Mouse (Mus musculus) limb, embryonic 11.5 days (tissue): ENCODE measurements around the gene Smim14. TPM values are rescaled to one million over a fixed set of nuclear protein-coding genes. Genes with fewer than 3 reads are reported as not detected.

Experiments
- ATAC-seq: fragments of 200-750 bp; cut with Nextera tagmentation; 2 replicates; pipeline ENCODE4 v1.8.0; 2017; ENCODE audit warnings: low read depth; ENCODE audit not compliant: insufficient number of reproducible peaks, low FRiP score, low TSS enrichment
- DNase-seq: peaks from one replicate; pipeline ENCODE4 v3.0.0-alpha.2; 2015; ENCODE audit warnings: low spot score
- H3K27ac ChIP-seq: fragments of 300-500 bp; sonication (generic); replicated peaks from 2 replicates; pipeline ENCODE4 v1.5.1; 2014; ENCODE audit warnings: low read depth, mild to moderate bottlenecking, low read length
- H3K27me3 ChIP-seq: fragments of 300-500 bp; sonication (generic); 2 replicates; pipeline ENCODE4 v1.6.1; 2014; ENCODE audit warnings: mild to moderate bottlenecking, low read length, mixed read lengths; ENCODE audit not compliant: control insufficient read depth, insufficient read depth
- H3K36me3 ChIP-seq: fragments of 300-500 bp; sonication (generic); 2 replicates; pipeline ENCODE4 v1.6.1; 2014; ENCODE audit warnings: mild to moderate bottlenecking, low read length, moderate library complexity, mixed read lengths; ENCODE audit not compliant: control insufficient read depth, insufficient read depth
- H3K4me1 ChIP-seq: fragments of 300-500 bp; sonication (generic); 2 replicates; pipeline ENCODE4 v1.6.1; 2014; ENCODE audit warnings: low read length, mixed read lengths; ENCODE audit not compliant: control insufficient read depth, insufficient read depth
- H3K4me2 ChIP-seq: fragments of 300-500 bp; sonication (generic); 2 replicates; pipeline ENCODE4 v1.6.1; 2014; ENCODE audit warnings: low read depth, mild to moderate bottlenecking, moderate library complexity; ENCODE audit not compliant: severe bottlenecking
- H3K4me3 ChIP-seq: fragments of 300-500 bp; sonication (generic); 2 replicates; pipeline ENCODE4 v1.5.1; 2014; ENCODE audit warnings: low read depth, low read length
- H3K9ac ChIP-seq: fragments of 300-500 bp; sonication (generic); 2 replicates; pipeline ENCODE4 v1.6.1; 2014; ENCODE audit warnings: mild to moderate bottlenecking, low read length
- H3K9me3 ChIP-seq: fragments of 300-500 bp; sonication (generic); 2 replicates; pipeline ENCODE4 v1.6.1; 2016; ENCODE audit warnings: low read length; ENCODE audit not compliant: control insufficient read depth
- WGBS: fragments of 180-500 bp; shearing (Covaris S2); extraction: QIAGEN DNeasy Blood & Tissue Kit; methylation state at CpG from one replicate; pipeline ENCODE4 v1.1.7; 2014; 5-methylcytosine and 5-hydroxymethylcytosine counted together
- polyA plus RNA-seq: library from polyadenylated mRNA; unstranded; fragments of >200 nt; fragmentation: Nextera tagmentation; extraction: Ambion mirVana; gene quantifications from 2 replicates; pipeline ENCODE4 v1.2.1, GENCODE M21; 2014

Gene Smim14
- polyA plus RNA-seq, 1 experiment from 2014 or later, result 75.6 TPM

DNA sequence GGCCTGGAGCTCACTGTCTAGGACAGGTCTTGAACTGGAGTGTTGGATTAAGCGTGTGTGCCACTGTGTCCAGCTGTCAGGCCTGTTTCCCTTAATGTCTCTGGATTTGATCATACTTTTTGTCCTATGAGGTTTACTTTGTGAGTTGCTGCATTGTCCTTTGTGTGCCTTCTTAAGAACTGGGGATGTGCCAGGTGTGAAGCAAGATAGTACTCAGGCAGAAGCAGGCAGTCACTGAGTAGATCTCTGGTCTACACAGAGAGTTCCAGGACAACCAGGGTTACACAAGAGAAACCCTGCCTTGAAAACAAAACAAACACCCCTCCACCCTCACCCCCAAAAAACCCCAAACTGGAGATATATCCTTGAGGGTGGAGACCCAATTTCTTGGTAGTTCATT lies 12.7 kb upstream of the Smim14 start:
- 0 out of 2 replicates have a peak, but pooled peaks cover 2% of the 10 kb centered on the region for H3K36me3 ChIP-seq

DNA sequence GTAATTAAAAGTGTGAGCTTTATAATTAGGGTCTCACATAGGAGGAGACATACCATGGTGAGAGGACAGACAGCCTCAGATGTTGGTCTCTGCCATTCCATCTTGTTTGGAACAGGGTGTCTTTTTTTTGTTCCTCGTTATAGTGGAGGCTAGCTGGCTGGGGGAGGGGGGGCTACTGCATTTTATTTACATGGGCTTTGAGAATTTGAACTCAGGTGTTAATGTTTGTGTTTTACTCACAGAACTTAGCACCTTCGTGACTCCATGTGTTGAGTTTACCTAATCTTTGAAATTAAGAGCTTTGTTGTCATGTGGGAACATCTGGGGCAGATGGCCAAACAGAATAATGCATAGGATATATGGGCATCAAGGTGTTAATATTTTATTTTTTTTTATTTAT lies 7.6 kb upstream of the Smim14 start:
- Histone ChIP-seq H3K27me3 (no peaks in the 10 kb centered on the region), H3K9ac (no peak overlapping the region), H3K4me3 (no peak overlapping the region), H3K4me2 (no peak overlapping the region), H3K4me1 (no peaks in the 10 kb centered on the region), H3K36me3 (0 out of 2 replicates have a peak, but pooled peaks cover 2% of the 10 kb centered on the region), H3K9me3 (no peaks in the 10 kb centered on the region), H3K27ac (no peak overlapping the region)
- WGBS, result 77% methylated on average over 2 of the region's 2 CpGs
- ATAC-seq, result no peak
- no peak for DNase-seq

More for the DNA sequence above, 12.7 kb upstream of the Smim14 start:
- Histone ChIP-seq H3K4me3 (no peak overlapping the region), H3K27ac (no peak overlapping the region), H3K4me2 (no peak overlapping the region), H3K4me1 (no peaks in the 10 kb centered on the region), H3K9ac (no peak overlapping the region), H3K9me3 (no peaks in the 10 kb centered on the region), H3K27me3 (no peaks in the 10 kb centered on the region)
- DNase-seq (no peak), ATAC-seq (no peak)
- 91% methylated on average over 1 of the region's 1 CpGs for whole genome bisulfite sequencing

DNA sequence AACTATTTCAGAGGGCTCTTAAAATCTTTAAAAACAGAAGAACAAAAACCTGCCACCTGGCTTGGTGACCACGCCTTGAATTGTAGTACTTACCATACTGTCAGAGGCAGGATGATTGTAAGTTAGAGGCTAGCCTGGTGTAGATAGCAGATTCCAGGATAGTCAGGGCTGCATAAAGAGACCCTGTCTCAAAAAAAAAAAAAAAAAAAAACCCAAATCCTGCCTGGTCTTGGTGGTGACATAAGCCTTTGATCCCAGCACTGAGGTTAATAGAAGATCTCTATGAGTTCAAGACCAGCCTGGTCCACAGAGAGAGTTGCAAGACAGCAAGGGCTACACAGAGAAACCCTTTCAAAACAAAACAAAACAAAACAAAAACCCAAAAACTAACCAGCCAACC lies 6.5 kb upstream of the Smim14 start:
- DNase-seq (no peak), ATAC-seq (no peak)
- Histone ChIP-seq H3K4me2 (no peak overlapping the region), H3K27ac (no peak overlapping the region), H3K9ac (no peak overlapping the region), H3K27me3 (no peaks in the 10 kb centered on the region), H3K9me3 (no peaks in the 10 kb centered on the region), H3K4me3 (no peak overlapping the region), H3K4me1 (no peaks in the 10 kb centered on the region; the same call in 1 of the 2 replicates), H3K36me3 (0 out of 2 replicates have a peak, but pooled peaks cover 2% of the 10 kb centered on the region)
- 85% methylated on average over 1 of the region's 1 CpGs for WGBS

DNA sequence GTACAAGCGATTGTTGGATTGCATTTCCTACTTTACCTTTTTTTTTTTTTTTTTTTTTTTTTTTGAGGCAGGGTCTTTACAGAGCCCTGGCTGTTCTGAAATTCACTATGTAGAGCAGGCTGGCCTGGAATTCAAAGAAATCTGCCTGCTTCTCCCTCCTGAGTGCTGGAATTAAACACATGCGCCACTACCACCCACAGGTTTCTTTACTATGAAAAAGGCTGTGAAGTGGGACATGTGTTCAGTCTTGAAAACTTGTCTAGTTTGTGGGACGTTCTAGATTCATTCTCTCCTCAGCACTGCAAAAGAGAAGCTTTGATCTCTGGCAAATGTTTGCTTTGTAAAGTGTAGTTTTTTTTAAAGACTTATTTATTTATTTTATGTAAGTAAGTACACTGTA lies 4.9 kb upstream of the Smim14 start:
- Histone ChIP-seq H3K9me3 (no peaks in the 10 kb centered on the region), H3K36me3 (0 out of 2 replicates have a peak, but pooled peaks cover 2% of the 10 kb centered on the region), H3K27ac (no peak overlapping the region), H3K4me1 (no peaks in the 10 kb centered on the region; the same call in 1 of the 2 replicates), H3K4me2 (no peak overlapping the region), H3K9ac (no peak overlapping the region), H3K27me3 (no peaks in the 10 kb centered on the region), H3K4me3 (no peak overlapping the region)
- DNase-seq (no peak), ATAC-seq (no peak)
- whole genome bisulfite sequencing, result 89% methylated on average over 3 of the region's 3 CpGs

DNA sequence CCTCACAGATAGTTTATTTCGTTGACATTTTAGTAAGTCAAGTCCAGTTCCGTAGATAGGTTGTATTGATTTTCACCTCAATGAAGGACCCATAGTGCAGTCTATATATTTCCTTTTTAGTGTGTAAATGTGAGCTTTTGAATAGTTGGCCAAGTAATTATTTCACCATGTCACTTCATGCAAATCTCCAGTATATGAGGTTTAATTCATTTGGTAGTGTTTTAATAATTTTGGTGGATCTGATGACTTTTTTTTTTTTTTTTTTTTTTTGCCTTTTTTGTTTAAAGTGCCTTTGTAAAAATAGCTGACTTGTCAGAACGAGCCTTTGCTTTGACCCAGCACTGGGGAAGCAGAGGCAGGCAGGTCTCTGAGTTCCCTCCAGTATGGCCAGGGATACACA lies 2.8 kb upstream of the Smim14 start:
- Histone ChIP-seq H3K4me3 (no peak overlapping the region), H3K9me3 (no peaks in the 10 kb centered on the region), H3K4me1 (no peaks in the 10 kb centered on the region; the same call in 1 of the 2 replicates), H3K9ac (no peak overlapping the region), H3K4me2 (no peak overlapping the region), H3K27ac (no peak overlapping the region), H3K36me3 (no peaks in the 10 kb centered on the region), H3K27me3 (no peaks in the 10 kb centered on the region)
- 86% methylated on average over 3 of the region's 3 CpGs for WGBS
- no peak for ATAC-seq
- DNase-seq, result no peak

DNA sequence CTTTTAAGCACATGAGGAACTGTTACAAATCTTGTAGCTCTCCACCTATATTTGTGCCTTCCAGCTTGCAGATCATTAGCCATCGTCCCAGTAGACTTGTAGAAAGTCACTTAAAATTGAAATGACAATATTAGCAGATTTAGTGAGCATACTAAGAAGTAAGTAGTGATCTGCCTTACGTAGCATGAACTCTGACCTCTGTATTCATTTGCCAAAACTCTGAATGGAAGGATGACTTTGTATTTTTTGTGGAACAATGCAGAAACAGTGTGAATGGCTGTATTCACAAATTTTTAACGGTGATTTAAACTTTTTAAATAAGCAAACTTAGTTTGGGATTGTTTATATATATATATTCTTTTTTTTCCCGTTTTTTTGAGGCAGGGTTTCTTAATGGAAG lies 1.8 kb upstream of the Smim14 start:
- no peaks in the 10 kb centered on the region for H3K36me3 ChIP-seq
- H3K9me3 ChIP-seq, result no peaks in the 10 kb centered on the region
- H3K4me2 ChIP-seq, result peak overlapping the region; percentile 27
- H3K4me1 ChIP-seq, result no peaks in the 10 kb centered on the region; the same call in 1 of the 2 replicates
- no peak overlapping the region for H3K9ac ChIP-seq
- 60% methylated on average over 4 of the region's 4 CpGs for WGBS
- no peak overlapping the region for H3K27ac ChIP-seq
- H3K4me3 ChIP-seq, result peak overlapping the region; percentile 2; the same call in 1 of the 2 replicates
- ATAC-seq, result no peak
- no peak for DNase-seq
- no peaks in the 10 kb centered on the region for H3K27me3 ChIP-seq

DNA sequence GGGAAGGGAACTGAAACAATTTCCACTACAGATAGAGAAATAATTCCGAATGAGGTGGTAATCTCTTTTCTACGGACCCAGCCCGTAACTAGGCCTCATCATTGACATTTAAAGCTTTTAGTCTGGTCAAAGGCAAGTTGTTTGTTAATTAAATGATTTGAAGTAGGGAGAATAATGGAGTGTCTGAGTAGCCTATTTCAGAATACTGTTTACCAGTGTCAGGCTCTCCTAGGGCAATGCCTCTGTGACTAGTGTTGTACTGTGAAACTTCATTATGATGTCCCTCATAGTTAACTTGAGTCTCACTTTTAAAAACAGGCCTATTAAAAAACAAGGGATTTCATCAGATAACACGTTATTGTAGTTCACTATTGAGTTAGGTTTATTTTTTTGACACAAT lies 1.1 kb upstream of the Smim14 start:
- DNase-seq (no peak), ATAC-seq (no peak)
- H3K27ac ChIP-seq, result peak overlapping the region; percentile 99
- H3K4me3 ChIP-seq, result peak overlapping the region; percentile 95
- H3K9me3 ChIP-seq, result no peaks in the 10 kb centered on the region
- H3K4me1 ChIP-seq, result no peaks in the 10 kb centered on the region; the same call in 1 of the 2 replicates
- H3K4me2 ChIP-seq, result peak overlapping the region; percentile 66
- H3K36me3 ChIP-seq, result no peaks in the 10 kb centered on the region
- peak overlapping the region; percentile 96 for H3K9ac ChIP-seq
- no peaks in the 10 kb centered on the region for H3K27me3 ChIP-seq
- 2% methylated on average over 4 of the region's 4 CpGs for WGBS

DNA sequence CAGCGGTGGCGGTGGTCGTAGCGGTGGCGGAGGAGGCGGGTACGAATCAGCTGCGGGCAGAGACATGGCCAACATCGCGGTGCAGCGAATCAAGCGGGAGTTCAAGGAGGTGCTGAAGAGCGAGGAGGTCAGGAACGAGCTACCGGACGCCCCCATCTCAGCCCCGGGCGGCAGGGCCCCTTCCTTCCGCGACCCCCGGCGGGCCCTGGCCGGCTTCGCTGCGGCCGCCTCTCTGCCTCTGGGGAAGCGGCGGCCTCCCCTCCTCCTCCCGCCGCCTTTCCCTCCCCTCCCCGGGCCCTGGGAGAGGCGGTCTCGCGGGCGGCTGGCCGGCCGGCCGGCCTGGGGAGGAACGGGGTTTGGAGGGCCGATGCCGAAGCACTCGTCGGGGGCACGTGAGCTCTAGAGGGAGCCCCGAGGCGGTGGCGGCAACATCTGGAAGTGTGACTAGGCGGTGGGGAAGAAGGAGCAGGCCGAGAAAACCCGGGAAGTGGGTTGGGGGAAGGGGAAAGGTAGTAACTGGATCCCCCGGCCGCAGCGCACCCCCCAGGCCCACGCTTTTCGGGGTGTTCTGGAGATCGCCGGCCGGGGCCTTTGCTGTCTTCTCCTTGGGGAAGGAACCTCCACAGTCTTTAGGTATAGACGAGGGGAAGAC lies 562 bp upstream of the Smim14 start:
- Histone ChIP-seq H3K9ac (peak overlapping the region; percentile 96), H3K27ac (peak overlapping the region; percentile 99), H3K4me3 (peak overlapping the region; percentile 95), H3K36me3 (no peaks in the 10 kb centered on the region), H3K27me3 (no peaks in the 10 kb centered on the region), H3K9me3 (no peaks in the 10 kb centered on the region), H3K4me2 (peak overlapping the region; percentile 66), H3K4me1 (no peaks in the 10 kb centered on the region; the same call in 1 of the 2 replicates)
- WGBS, result 1% methylated on average over 55 of the region's 59 CpGs
- DNase-seq (peak; percentile 83), ATAC-seq (peak; percentile 67)
